Mouse (Mus musculus): ENCODE measurements around the gene P2rx7.

The P2rx7 gene

GRCm38 (mm10) chr5:122690486-122690885 is 46.8 kb downstream of the P2rx7 start:
- DNase-seq (ENCODE audit: low read depth, low spot score): no peak

- peak; percentile 95 for DNase-seq (ENCODE audit: low read depth, low spot score)
These were observed 49.9 kb downstream of the P2rx7 start for GRCm38 (mm10) chr5:122693431-122694207.

GRCm38 (mm10) chr5:122695516-122695915 is 51.8 kb downstream of the P2rx7 start:
- peak; percentile 29 for DNase-seq (ENCODE audit: low read depth, low spot score)

- peak; percentile 44 for DNase-seq (ENCODE audit: low read depth, low spot score)
These were observed 54.5 kb downstream of the P2rx7 start for GRCm38 (mm10) chr5:122698041-122698700.

- no peak for DNase-seq (ENCODE audit: low read depth, low spot score)
These were observed 55.0 kb downstream of the P2rx7 start for GRCm38 (mm10) chr5:122698701-122699060.

- no peak for DNase-seq (ENCODE audit: low read depth, low spot score)
These were observed 56.6 kb downstream of the P2rx7 start for GRCm38 (mm10) chr5:122700109-122700836.

GRCm38 (mm10) chr5:122700837-122701212 is 57.1 kb downstream of the P2rx7 start:
- DNase-seq (ENCODE audit: low read depth, low spot score): no peak

- DNase-seq (ENCODE audit: low read depth, low spot score): no peak
These were observed 58.4 kb downstream of the P2rx7 start for GRCm38 (mm10) chr5:122702156-122702555.

- no peak for DNase-seq (ENCODE audit: low read depth, low spot score)
These were observed 59.9 kb downstream of the P2rx7 start for GRCm38 (mm10) chr5:122703574-122703973.

- no peak for DNase-seq (ENCODE audit: low read depth, low spot score)
These were observed 60.9 kb downstream of the P2rx7 start for GRCm38 (mm10) chr5:122704571-122704970.

- no peak for DNase-seq (ENCODE audit: low read depth, low spot score)
These were observed 61.5 kb downstream of the P2rx7 start for GRCm38 (mm10) chr5:122705174-122705573.

- DNase-seq (ENCODE audit: low read depth, low spot score): no peak
These were observed 63.2 kb downstream of the P2rx7 start for GRCm38 (mm10) chr5:122706917-122707275.

GRCm38 (mm10) chr5:122707276-122708181 is 63.8 kb downstream of the P2rx7 start, which contains the start of gene P2rx4:
Gene P2rx4, plus strand, starts transcription at chr5:122707544.
- DNase-seq (ENCODE audit: low read depth, low spot score): peak; percentile 96

- no peak for DNase-seq (ENCODE audit: low read depth, low spot score)
These were observed 65.1 kb downstream of the P2rx7 start for GRCm38 (mm10) chr5:122708819-122709218.

- DNase-seq (ENCODE audit: low read depth, low spot score): no peak
These were observed 72.0 kb downstream of the P2rx7 start for GRCm38 (mm10) chr5:122715723-122716122.

GRCm38 (mm10) chr5:122716793-122717192 is 73.1 kb downstream of the P2rx7 start:
- no peak for DNase-seq (ENCODE audit: low read depth, low spot score)

- DNase-seq (ENCODE audit: low read depth, low spot score): no peak
These were observed 74.7 kb downstream of the P2rx7 start for GRCm38 (mm10) chr5:122718400-122718799.

- no peak for DNase-seq (ENCODE audit: low read depth, low spot score)
These were observed 75.5 kb downstream of the P2rx7 start for GRCm38 (mm10) chr5:122719168-122719567.

GRCm38 (mm10) chr5:122725453-122725852 is 81.7 kb downstream of the P2rx7 start:
- DNase-seq (ENCODE audit: low read depth, low spot score): no peak

GRCm38 (mm10) chr5:122726068-122726467 is 82.4 kb downstream of the P2rx7 start:
- DNase-seq (ENCODE audit: low read depth, low spot score): peak; percentile 95

GRCm38 (mm10) chr5:122726595-122726994 is 82.9 kb downstream of the P2rx7 start:
- DNase-seq (ENCODE audit: low read depth, low spot score): no peak

All from brain, adult 2 months (tissue).